Mouse (Mus musculus): ENCODE data around the gene Cdca4. TPM values are rescaled to one million over a fixed set of nuclear protein-coding genes. Genes with fewer than 3 reads are reported as not detected.
A peak's percentile ranks its signal among the peaks of the same experiment; 100 is the strongest.

Gene Cdca4
- polyA plus RNA-seq, 1 experiment from 2014 or later = 189 TPM

DNA sequence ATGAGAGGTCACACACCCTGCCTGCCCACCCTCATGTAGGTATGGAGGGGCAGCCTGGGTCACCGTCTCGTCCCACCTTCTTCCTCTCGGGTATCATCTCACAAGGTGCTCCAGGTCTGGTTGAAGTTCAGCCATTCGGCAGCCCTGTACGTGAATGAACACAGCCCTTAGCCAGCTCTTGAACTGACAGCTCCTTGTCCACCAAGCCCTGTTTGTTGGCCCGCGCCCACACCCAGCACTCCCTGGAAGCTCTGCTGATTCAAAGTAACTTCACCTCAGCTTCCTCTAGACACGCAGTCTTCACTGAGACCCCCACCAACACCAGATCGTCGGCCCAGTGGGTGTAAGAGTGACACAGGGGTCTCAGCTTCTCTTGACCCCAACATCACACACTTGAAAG, 43.8 kb upstream of the Cdca4 start:
- WGBS = 80% methylated on average over 10 of the region's 10 CpGs
- ATAC-seq (ENCODE audit: insufficient number of reproducible peaks, low FRiP score, low TSS enrichment, low read depth) (no peak), DNase-seq (ENCODE audit: low spot score) (no peak)
- Histone ChIP-seq H3K4me2 (ENCODE audit: low read depth, severe bottlenecking) (no peak overlapping the region), H3K27me3 (ENCODE audit: control insufficient read depth, insufficient read depth, low read length) (peaks cover 45% of the 10 kb centered on the region), H3K4me1 (ENCODE audit: control insufficient read depth, insufficient read depth, low read length) (peaks cover 22% of the 10 kb centered on the region), H3K4me3 (ENCODE audit: low read depth, low read length) (no peak overlapping the region), H3K9me3 (ENCODE audit: control insufficient read depth, low read length) (no peaks in the 10 kb centered on the region), H3K9ac (ENCODE audit: low read length) (no peak overlapping the region), H3K27ac (replicated peaks; ENCODE audit: low read depth, low read length) (no peak overlapping the region), H3K36me3 (ENCODE audit: control insufficient read depth, insufficient read depth, low read length) (no peaks in the 10 kb centered on the region)

DNA sequence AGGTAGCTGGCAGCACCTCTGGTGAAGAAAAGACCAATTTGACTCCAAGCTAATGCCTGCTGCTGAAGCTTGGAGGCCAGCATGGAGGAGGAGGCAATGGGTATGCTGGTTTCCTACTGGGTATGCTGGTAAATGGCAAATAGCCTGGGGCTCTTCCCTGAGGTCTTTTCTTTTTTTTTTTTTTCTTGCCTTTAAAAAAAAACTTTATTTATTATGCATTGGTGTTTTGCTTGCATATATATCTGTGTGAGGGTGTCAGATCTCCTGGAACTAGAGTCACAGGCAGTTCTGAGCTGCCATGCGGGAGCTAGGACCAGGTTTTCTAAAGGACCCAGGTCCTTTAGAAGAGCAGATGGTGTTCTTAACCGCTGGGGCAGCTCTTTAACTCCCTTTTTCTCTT, 42.0 kb upstream of the Cdca4 start:
- peaks cover 8% of the 10 kb centered on the region for H3K4me1 ChIP-seq (ENCODE audit: control insufficient read depth, insufficient read depth, low read length)
- H3K9ac ChIP-seq (ENCODE audit: low read length) = no peak overlapping the region
- no peak overlapping the region for H3K4me2 ChIP-seq (ENCODE audit: low read depth, severe bottlenecking)
- H3K36me3 ChIP-seq (ENCODE audit: control insufficient read depth, insufficient read depth, low read length) = no peaks in the 10 kb centered on the region
- H3K27me3 ChIP-seq (ENCODE audit: control insufficient read depth, insufficient read depth, low read length) = peaks cover 28% of the 10 kb centered on the region
- DNase-seq (ENCODE audit: low spot score) (no peak), ATAC-seq (ENCODE audit: insufficient number of reproducible peaks, low FRiP score, low TSS enrichment, low read depth) (no peak)
- H3K4me3 ChIP-seq (ENCODE audit: low read depth, low read length) = no peak overlapping the region
- no peaks in the 10 kb centered on the region for H3K9me3 ChIP-seq (ENCODE audit: control insufficient read depth, low read length)
- 77% methylated on average over 2 of the region's 2 CpGs for WGBS
- H3K27ac ChIP-seq (replicated peaks; ENCODE audit: low read depth, low read length) = no peak overlapping the region

DNA sequence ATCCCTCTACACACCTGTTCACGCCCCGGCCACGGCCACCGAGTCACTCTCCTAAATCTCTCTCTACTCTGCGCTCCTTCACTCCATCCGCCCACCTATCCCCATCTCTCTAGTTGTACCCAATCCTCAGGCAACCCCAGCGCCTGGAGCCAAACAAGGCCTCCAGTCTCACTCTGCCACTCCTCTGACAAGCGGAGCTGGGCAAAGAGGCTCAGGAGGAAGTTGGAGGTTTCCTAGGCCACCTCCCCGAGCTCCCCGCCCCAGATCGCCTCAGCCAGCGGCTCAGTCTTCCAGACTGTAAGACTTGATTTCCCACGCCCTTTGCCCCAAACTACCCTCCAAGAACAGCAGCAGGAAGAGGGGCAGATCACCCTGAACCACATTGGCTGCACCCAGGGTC, 41.6 kb upstream of the Cdca4 start:
- peaks cover 3% of the 10 kb centered on the region; the same call in 1 of the 2 replicates for H3K4me1 ChIP-seq (ENCODE audit: control insufficient read depth, insufficient read depth, low read length)
- DNase-seq (ENCODE audit: low spot score) (peak; percentile 31), ATAC-seq (ENCODE audit: insufficient number of reproducible peaks, low FRiP score, low TSS enrichment, low read depth) (no peak)
- H3K27ac ChIP-seq (replicated peaks; ENCODE audit: low read depth, low read length) = no peak overlapping the region
- H3K36me3 ChIP-seq (ENCODE audit: control insufficient read depth, insufficient read depth, low read length) = no peaks in the 10 kb centered on the region
- 50% methylated on average over 13 of the region's 13 CpGs for WGBS
- H3K4me2 ChIP-seq (ENCODE audit: low read depth, severe bottlenecking) = no peak overlapping the region
- no peaks in the 10 kb centered on the region for H3K9me3 ChIP-seq (ENCODE audit: control insufficient read depth, low read length)
- no peak overlapping the region for H3K9ac ChIP-seq (ENCODE audit: low read length)
- H3K27me3 ChIP-seq (ENCODE audit: control insufficient read depth, insufficient read depth, low read length) = peaks cover 23% of the 10 kb centered on the region
- no peak overlapping the region for H3K4me3 ChIP-seq (ENCODE audit: low read depth, low read length)

DNA sequence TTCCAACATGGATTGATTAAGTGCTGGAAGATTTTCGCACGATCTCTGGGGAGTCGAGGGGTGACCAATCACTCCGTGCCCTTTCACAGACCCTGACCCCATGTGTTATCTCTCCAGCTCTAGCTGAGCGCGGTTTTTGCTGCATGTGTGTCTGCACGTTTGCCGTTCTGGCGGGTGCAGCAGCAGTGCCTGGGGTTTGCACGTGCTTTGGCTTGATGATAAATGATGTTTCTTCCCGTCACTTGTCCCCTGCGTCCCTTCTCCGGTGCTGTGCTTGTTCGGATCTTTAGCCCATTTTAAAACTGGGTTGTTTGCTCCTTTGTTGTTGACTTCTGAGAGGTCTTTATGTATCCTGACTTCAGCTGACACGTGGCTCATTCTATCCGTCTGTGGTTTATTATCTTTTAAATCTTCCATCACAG, 40.6 kb upstream of the Cdca4 start:
- Histone ChIP-seq H3K27ac (replicated peaks; ENCODE audit: low read depth, low read length) (no peak overlapping the region), H3K9ac (ENCODE audit: low read length) (no peak overlapping the region), H3K27me3 (ENCODE audit: control insufficient read depth, insufficient read depth, low read length) (peaks cover 13% of the 10 kb centered on the region), H3K4me1 (ENCODE audit: control insufficient read depth, insufficient read depth, low read length) (0 out of 2 replicates have a peak, but pooled peaks cover 3% of the 10 kb centered on the region), H3K9me3 (ENCODE audit: control insufficient read depth, low read length) (no peaks in the 10 kb centered on the region), H3K36me3 (ENCODE audit: control insufficient read depth, insufficient read depth, low read length) (no peaks in the 10 kb centered on the region), H3K4me3 (ENCODE audit: low read depth, low read length) (no peak overlapping the region), H3K4me2 (ENCODE audit: low read depth, severe bottlenecking) (peak overlapping the region; percentile 22; the same call in 1 of the 2 replicates)
- DNase-seq (ENCODE audit: low spot score) (peak; percentile 41), ATAC-seq (ENCODE audit: insufficient number of reproducible peaks, low FRiP score, low TSS enrichment, low read depth) (no peak)
- WGBS = 9% methylated on average over 16 of the region's 16 CpGs

DNA sequence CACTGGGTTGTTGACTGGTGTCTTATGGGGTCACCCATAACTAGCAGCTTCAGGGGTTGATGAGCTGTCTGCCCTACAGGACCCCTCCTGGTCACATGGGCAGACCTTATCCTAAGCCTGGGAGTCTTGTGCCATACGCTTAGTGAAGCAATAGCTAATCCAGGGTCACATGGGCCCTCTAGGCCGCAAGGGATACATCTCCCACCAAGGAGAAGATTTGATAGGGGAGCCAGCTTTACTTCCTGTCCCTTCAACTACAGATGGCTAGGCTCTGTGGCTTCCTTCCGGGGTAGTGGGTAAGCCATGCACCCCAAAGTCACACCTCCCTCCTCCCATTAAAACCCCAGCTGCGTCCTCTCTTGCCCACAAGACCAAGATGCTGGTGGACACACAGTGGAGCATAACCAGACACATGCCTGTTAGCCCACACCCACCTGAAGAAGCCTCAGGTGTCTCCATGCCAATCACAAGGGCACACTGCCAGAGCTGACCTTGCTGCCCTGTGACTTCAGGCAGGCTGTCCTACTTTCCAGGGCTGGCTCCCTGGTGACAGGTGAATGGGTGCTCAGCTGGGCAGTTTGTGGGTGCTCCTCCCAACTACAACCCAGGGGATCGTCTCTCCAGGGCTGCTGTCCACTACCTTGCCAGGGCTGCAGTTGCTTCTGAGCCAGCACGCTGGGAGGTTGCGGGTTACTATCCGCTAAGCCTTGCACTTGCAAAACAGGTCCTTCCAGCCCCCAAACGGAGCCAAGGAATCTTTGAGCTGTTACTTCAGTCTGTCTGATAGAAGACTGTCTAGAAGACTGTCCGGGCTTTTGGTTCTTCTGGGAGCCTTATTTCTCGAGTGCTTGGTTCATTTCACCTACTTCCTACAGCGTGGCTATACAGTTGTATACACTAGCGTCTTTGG, 39.2 kb upstream of the Cdca4 start, which contains the start of gene Gpr132:
Gene Gpr132 (minus strand): TSS at position 51 of the 910 bp plus-strand sequence.
- Histone ChIP-seq H3K27me3 (ENCODE audit: control insufficient read depth, insufficient read depth, low read length) (0 out of 2 replicates have a peak, but pooled peaks cover 3% of the 10 kb centered on the region), H3K9me3 (ENCODE audit: control insufficient read depth, low read length) (no peaks in the 10 kb centered on the region), H3K27ac (replicated peaks; ENCODE audit: low read depth, low read length) (no peak within 1 kb of the TSS), H3K4me2 (ENCODE audit: low read depth, severe bottlenecking) (no peak within 1 kb of the TSS), H3K4me3 (ENCODE audit: low read depth, low read length) (no peak within 1 kb of the TSS), H3K9ac (ENCODE audit: low read length) (no peak within 1 kb of the TSS), H3K4me1 (ENCODE audit: control insufficient read depth, insufficient read depth, low read length) (0 out of 2 replicates have a peak, but pooled peaks cover 3% of the 10 kb centered on the region), H3K36me3 (ENCODE audit: control insufficient read depth, insufficient read depth, low read length) (no peaks in the 10 kb centered on the region)
- ATAC-seq (ENCODE audit: insufficient number of reproducible peaks, low FRiP score, low TSS enrichment, low read depth) (no peak), DNase-seq (ENCODE audit: low spot score) (no peak)
- 62% methylated on average over 13 of the region's 13 CpGs for WGBS

DNA sequence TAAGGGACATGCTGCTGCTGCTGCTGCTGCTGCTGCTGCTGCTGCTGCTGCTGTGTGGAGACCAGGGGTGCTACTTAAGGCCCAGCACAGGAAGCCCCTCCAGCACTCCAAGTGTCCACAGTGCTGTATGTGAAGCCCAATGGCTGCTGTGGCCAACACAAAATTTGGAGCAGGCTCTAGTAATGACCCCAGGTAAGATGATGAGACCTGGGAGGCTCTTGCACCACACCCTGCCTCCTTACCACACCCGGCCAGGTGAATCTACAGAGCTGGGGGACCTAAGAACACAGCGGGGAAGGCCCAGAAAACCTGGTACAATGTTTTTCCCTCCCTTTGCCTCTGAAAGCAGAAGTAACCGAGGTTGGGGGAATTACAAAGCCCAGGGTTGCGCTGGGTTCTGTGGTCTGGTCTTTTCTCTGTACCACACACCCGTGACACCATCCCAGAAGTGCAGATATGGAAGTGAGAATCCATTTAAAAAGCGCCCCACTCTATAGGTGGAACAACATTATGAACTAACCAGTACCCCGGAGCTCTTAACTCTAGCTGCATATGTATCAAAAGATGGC, 38.0 kb upstream of the Cdca4 start:
- 90% methylated on average over 7 of the region's 7 CpGs for WGBS
- H3K9ac ChIP-seq (ENCODE audit: low read length) = no peak overlapping the region

DNA sequence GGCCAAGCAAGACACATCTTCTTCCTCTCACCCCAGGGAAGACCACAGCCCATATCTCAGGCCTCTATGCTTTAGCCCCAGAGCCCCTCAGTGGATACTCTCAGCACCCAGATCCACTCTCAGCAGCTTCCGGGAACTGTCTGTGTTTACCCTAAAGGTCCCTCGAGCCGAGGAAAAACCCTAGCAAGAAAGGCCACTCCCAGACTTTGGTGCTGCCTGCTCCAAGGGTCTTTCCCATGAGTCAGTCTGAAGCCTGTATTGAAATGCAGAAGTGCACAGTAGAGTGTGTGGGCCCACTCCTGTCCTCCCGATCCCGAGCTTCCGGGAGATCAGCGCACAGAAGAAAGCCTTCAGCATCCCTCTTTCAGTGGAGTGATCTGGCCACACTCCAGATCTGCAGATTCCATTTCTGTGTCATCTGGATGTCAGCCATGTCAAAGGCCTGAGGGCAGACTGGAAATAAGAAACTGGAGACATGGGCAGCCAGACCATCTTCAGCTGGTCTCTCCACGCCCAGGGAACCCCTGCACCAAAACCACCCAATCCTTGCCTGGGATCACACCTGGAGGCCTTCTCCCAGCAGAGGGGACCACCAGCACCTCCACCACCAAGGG, 37.4 kb upstream of the Cdca4 start:
- ATAC-seq (ENCODE audit: insufficient number of reproducible peaks, low FRiP score, low TSS enrichment, low read depth) (no peak), DNase-seq (ENCODE audit: low spot score) (no peak)
- Histone ChIP-seq H3K4me2 (ENCODE audit: low read depth, severe bottlenecking) (no peak overlapping the region), H3K27ac (replicated peaks; ENCODE audit: low read depth, low read length) (no peak overlapping the region), H3K4me3 (ENCODE audit: low read depth, low read length) (no peak overlapping the region), H3K4me1 (ENCODE audit: control insufficient read depth, insufficient read depth, low read length) (0 out of 2 replicates have a peak, but pooled peaks cover 3% of the 10 kb centered on the region), H3K27me3 (ENCODE audit: control insufficient read depth, insufficient read depth, low read length) (no peaks in the 10 kb centered on the region), H3K9me3 (ENCODE audit: control insufficient read depth, low read length) (no peaks in the 10 kb centered on the region), H3K36me3 (ENCODE audit: control insufficient read depth, insufficient read depth, low read length) (no peaks in the 10 kb centered on the region), H3K9ac (ENCODE audit: low read length) (no peak overlapping the region)
- WGBS = 85% methylated on average over 8 of the region's 8 CpGs

More for the DNA sequence above, 38.0 kb upstream of the Cdca4 start:
- Histone ChIP-seq H3K27ac (replicated peaks; ENCODE audit: low read depth, low read length) (no peak overlapping the region), H3K9me3 (ENCODE audit: control insufficient read depth, low read length) (no peaks in the 10 kb centered on the region), H3K36me3 (ENCODE audit: control insufficient read depth, insufficient read depth, low read length) (no peaks in the 10 kb centered on the region), H3K4me1 (ENCODE audit: control insufficient read depth, insufficient read depth, low read length) (0 out of 2 replicates have a peak, but pooled peaks cover 3% of the 10 kb centered on the region), H3K4me3 (ENCODE audit: low read depth, low read length) (no peak overlapping the region), H3K4me2 (ENCODE audit: low read depth, severe bottlenecking) (no peak overlapping the region), H3K27me3 (ENCODE audit: control insufficient read depth, insufficient read depth, low read length) (no peaks in the 10 kb centered on the region)
- no peak for DNase-seq (ENCODE audit: low spot score)
- ATAC-seq (ENCODE audit: insufficient number of reproducible peaks, low FRiP score, low TSS enrichment, low read depth) = no peak

DNA sequence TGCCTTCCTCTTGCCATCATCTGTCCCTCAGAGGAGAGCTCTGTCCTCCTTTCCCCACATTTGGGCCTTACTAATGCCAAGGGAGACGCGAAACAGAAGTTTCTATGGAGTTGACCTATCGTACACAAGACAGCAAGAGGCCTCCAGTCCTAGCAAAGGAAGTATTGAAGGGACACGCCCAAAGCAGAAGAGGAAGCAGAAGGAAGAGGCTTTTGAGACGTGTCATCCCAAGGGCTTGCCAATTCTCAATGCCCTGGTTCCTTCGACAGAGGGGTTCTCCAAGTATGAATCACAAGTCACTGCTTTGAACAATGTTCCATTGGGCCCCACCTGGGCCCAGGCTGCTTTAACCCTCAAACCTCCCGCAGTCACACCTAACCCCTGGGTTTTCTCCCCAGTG, 35.6 kb upstream of the Cdca4 start:
- ATAC-seq (ENCODE audit: insufficient number of reproducible peaks, low FRiP score, low TSS enrichment, low read depth) = no peak
- Histone ChIP-seq H3K36me3 (ENCODE audit: control insufficient read depth, insufficient read depth, low read length) (no peaks in the 10 kb centered on the region), H3K27ac (replicated peaks; ENCODE audit: low read depth, low read length) (no peak overlapping the region), H3K27me3 (ENCODE audit: control insufficient read depth, insufficient read depth, low read length) (no peaks in the 10 kb centered on the region), H3K4me1 (ENCODE audit: control insufficient read depth, insufficient read depth, low read length) (0 out of 2 replicates have a peak, but pooled peaks cover 3% of the 10 kb centered on the region), H3K4me2 (ENCODE audit: low read depth, severe bottlenecking) (no peak overlapping the region), H3K9me3 (ENCODE audit: control insufficient read depth, low read length) (no peaks in the 10 kb centered on the region), H3K9ac (ENCODE audit: low read length) (no peak overlapping the region), H3K4me3 (ENCODE audit: low read depth, low read length) (no peak overlapping the region)
- DNase-seq (ENCODE audit: low spot score) = no peak
- WGBS = 89% methylated on average over 7 of the region's 7 CpGs

Data from limb, embryonic 11.5 days (tissue).